Mouse (Mus musculus) neural tube, embryonic 15.5 days (tissue): ENCODE data around the gene Tomm40l. TPM values are rescaled to one million over a fixed set of nuclear protein-coding genes. Genes with fewer than 3 reads are reported as not detected.
A peak's percentile ranks its signal among the peaks of the same experiment; 100 is the strongest.

Source experiments
- ATAC-seq: fragments of 200-750 bp; cut with Nextera tagmentation; 2 replicates; pipeline ENCODE4 v1.8.0; 2017; ENCODE audit warnings: mild to moderate bottlenecking, moderate TSS enrichment, moderate library complexity; ENCODE audit not compliant: low FRiP score
- H3K27ac ChIP-seq: fragments of 300-500 bp; sonication (generic); replicated peaks from 2 replicates; pipeline ENCODE4 v1.5.1; 2015; ENCODE audit warnings: mild to moderate bottlenecking, inconsistent platforms
- H3K27me3 ChIP-seq: fragments of 300-500 bp; sonication (generic); replicated peaks from 2 replicates; pipeline ENCODE4 v1.6.1; 2015; ENCODE audit warnings: inconsistent platforms
- H3K36me3 ChIP-seq: fragments of 300-500 bp; sonication (generic); 2 replicates; pipeline ENCODE4 v1.6.1; 2015; ENCODE audit warnings: inconsistent platforms
- H3K4me1 ChIP-seq: fragments of 300-500 bp; sonication (generic); 2 replicates; pipeline ENCODE4 v1.6.1; 2015; ENCODE audit warnings: inconsistent platforms
- H3K4me2 ChIP-seq: fragments of 300-500 bp; sonication (generic); 2 replicates; pipeline ENCODE4 v1.6.1; 2015; ENCODE audit warnings: inconsistent platforms, mild to moderate bottlenecking, moderate library complexity
- H3K4me3 ChIP-seq: fragments of 300-500 bp; sonication (generic); replicated peaks from 2 replicates; pipeline ENCODE4 v1.5.1; 2015; ENCODE audit warnings: mild to moderate bottlenecking, inconsistent platforms
- H3K9ac ChIP-seq: fragments of 300-500 bp; sonication (generic); replicated peaks from 2 replicates; pipeline ENCODE4 v1.6.1; 2015; ENCODE audit warnings: mild to moderate bottlenecking, inconsistent platforms
- H3K9me3 ChIP-seq: fragments of 300-500 bp; sonication (generic); replicated peaks from 2 replicates; pipeline ENCODE4 v1.6.1; 2016; ENCODE audit warnings: inconsistent platforms
- WGBS: fragments of 180-500 bp; shearing (Covaris S2); methylation state at CpG from one replicate; pipeline ENCODE4 v1.1.7; 2015; ENCODE audit warnings: mixed read lengths; 5-methylcytosine and 5-hydroxymethylcytosine counted together
- polyA plus RNA-seq: library from polyadenylated mRNA; unstranded; fragments of >200 nt; fragmentation: Nextera tagmentation; extraction: Ambion mirVana; gene quantifications from 2 replicates; pipeline ENCODE4 v1.2.1, GENCODE M21; 2015

Tomm40l gene
- 51.0 and 60.0 TPM in 2 replicates for polyA plus RNA-seq

GRCm38 (mm10) chr1:171222238-171223155, at the start of gene Tomm40l:
Gene Tomm40l (minus strand): TSS chr1:171222514.
- H3K4me3 ChIP-seq, result peak within 1 kb of the TSS; percentile 74
- WGBS, result 4% methylated on average over 28 of the region's 28 CpGs
- peak; percentile 95 for ATAC-seq
- H3K36me3 ChIP-seq, result peaks cover 19% of the 10 kb centered on the region
- H3K4me2 ChIP-seq, result peak within 1 kb of the TSS; percentile 90
- H3K4me1 ChIP-seq, result peaks cover 18% of the 10 kb centered on the region
- no peaks in the 10 kb centered on the region for H3K9me3 ChIP-seq
- peak within 1 kb of the TSS; percentile 66 for H3K9ac ChIP-seq
- H3K27me3 ChIP-seq, result no peaks in the 10 kb centered on the region
- H3K27ac ChIP-seq, result peak within 1 kb of the TSS; percentile 81

- H3K27ac ChIP-seq, result no peak overlapping the region
- H3K4me3 ChIP-seq, result 0 out of 2 replicates have a peak overlapping the region, but pooled peaks have one; percentile 61
- H3K4me1 ChIP-seq, result peaks cover 26% of the 10 kb centered on the region
- no peak for ATAC-seq
- H3K36me3 ChIP-seq, result peaks cover 52% of the 10 kb centered on the region
- no peaks in the 10 kb centered on the region for H3K27me3 ChIP-seq
- H3K4me2 ChIP-seq, result peak overlapping the region; percentile 81; the same call in 1 of the 2 replicates
- H3K9me3 ChIP-seq, result no peaks in the 10 kb centered on the region
- WGBS, result 93% methylated on average over 3 of the region's 3 CpGs
- no peak overlapping the region for H3K9ac ChIP-seq
Observed at GRCm38 (mm10) chr1:171272086-171272485, 49.8 kb upstream of the Tomm40l start.

GRCm38 (mm10) chr1:171271622-171272021, 49.3 kb upstream of the Tomm40l start:
- 72% methylated on average over 10 of the region's 10 CpGs for WGBS
- H3K4me1 ChIP-seq, result peaks cover 26% of the 10 kb centered on the region
- no peaks in the 10 kb centered on the region for H3K9me3 ChIP-seq
- peaks cover 48% of the 10 kb centered on the region for H3K36me3 ChIP-seq
- no peaks in the 10 kb centered on the region for H3K27me3 ChIP-seq
- peak overlapping the region; percentile 81 for H3K4me2 ChIP-seq
- H3K4me3 ChIP-seq, result peak overlapping the region; percentile 61; the same call in 1 of the 2 replicates
- H3K27ac ChIP-seq, result no peak overlapping the region
- ATAC-seq, result no peak
- no peak overlapping the region for H3K9ac ChIP-seq

GRCm38 (mm10) chr1:171271196-171271595, 48.9 kb upstream of the Tomm40l start:
- Histone ChIP-seq H3K4me1 (peaks cover 26% of the 10 kb centered on the region), H3K9me3 (no peaks in the 10 kb centered on the region), H3K27ac (no peak overlapping the region), H3K27me3 (no peaks in the 10 kb centered on the region), H3K4me2 (peak overlapping the region; percentile 81), H3K4me3 (peak overlapping the region; percentile 61), H3K9ac (peak overlapping the region; percentile 72), H3K36me3 (peaks cover 43% of the 10 kb centered on the region)
- WGBS, result 61% methylated on average over 9 of the region's 9 CpGs
- ATAC-seq, result no peak

GRCm38 (mm10) chr1:171270573-171270900, 48.2 kb upstream of the Tomm40l start:
- Histone ChIP-seq H3K36me3 (peaks cover 37% of the 10 kb centered on the region), H3K9ac (peak overlapping the region; percentile 72), H3K4me1 (peaks cover 26% of the 10 kb centered on the region), H3K4me3 (peak overlapping the region; percentile 61), H3K27ac (peak overlapping the region; percentile 73; the same call in 1 of the 2 replicates), H3K27me3 (no peaks in the 10 kb centered on the region), H3K4me2 (peak overlapping the region; percentile 81), H3K9me3 (no peaks in the 10 kb centered on the region)
- whole genome bisulfite sequencing, result 1% methylated on average over 19 of the region's 19 CpGs
- ATAC-seq, result peak; percentile 72

GRCm38 (mm10) chr1:171269848-171270572, 47.7 kb upstream of the Tomm40l start, which contains the start of gene B4galt3:
Gene B4galt3 (plus strand): TSS chr1:171270328.
- ATAC-seq, result peak; percentile 95
- Histone ChIP-seq H3K9ac (peak within 1 kb of the TSS; percentile 72), H3K4me3 (peak within 1 kb of the TSS; percentile 61), H3K9me3 (no peaks in the 10 kb centered on the region), H3K27ac (peak within 1 kb of the TSS; percentile 73), H3K4me1 (peaks cover 26% of the 10 kb centered on the region), H3K36me3 (peaks cover 31% of the 10 kb centered on the region), H3K27me3 (no peaks in the 10 kb centered on the region), H3K4me2 (peak within 1 kb of the TSS; percentile 81)
- WGBS, result 3% methylated on average over 36 of the region's 36 CpGs

GRCm38 (mm10) chr1:171268341-171268740, 46.0 kb upstream of the Tomm40l start:
- Histone ChIP-seq H3K4me2 (no peak overlapping the region), H3K9ac (no peak overlapping the region), H3K9me3 (no peaks in the 10 kb centered on the region), H3K36me3 (peaks cover 15% of the 10 kb centered on the region), H3K4me3 (no peak overlapping the region), H3K4me1 (peaks cover 31% of the 10 kb centered on the region), H3K27me3 (no peaks in the 10 kb centered on the region), H3K27ac (no peak overlapping the region)
- ATAC-seq, result no peak
- 76% methylated on average over 1 of the region's 1 CpGs for WGBS

GRCm38 (mm10) chr1:171265971-171266744, 43.8 kb upstream of the Tomm40l start:
- H3K4me1 ChIP-seq, result peaks cover 30% of the 10 kb centered on the region
- no peaks in the 10 kb centered on the region for H3K27me3 ChIP-seq
- no peak for ATAC-seq
- H3K27ac ChIP-seq, result no peak overlapping the region
- no peaks in the 10 kb centered on the region for H3K9me3 ChIP-seq
- no peak overlapping the region for H3K4me3 ChIP-seq
- WGBS, result 79% methylated on average over 4 of the region's 4 CpGs
- H3K4me2 ChIP-seq, result no peak overlapping the region
- H3K9ac ChIP-seq, result no peak overlapping the region
- no peaks in the 10 kb centered on the region for H3K36me3 ChIP-seq

GRCm38 (mm10) chr1:171263666-171264461, 41.5 kb upstream of the Tomm40l start:
- WGBS, result 83% methylated on average over 3 of the region's 3 CpGs
- Histone ChIP-seq H3K4me2 (peak overlapping the region; percentile 61), H3K9ac (no peak overlapping the region), H3K9me3 (no peaks in the 10 kb centered on the region), H3K4me3 (no peak overlapping the region), H3K4me1 (peaks cover 17% of the 10 kb centered on the region), H3K27me3 (0 out of 2 replicates have a peak, but pooled peaks cover 2% of the 10 kb centered on the region), H3K36me3 (no peaks in the 10 kb centered on the region), H3K27ac (peak overlapping the region; percentile 85)
- no peak; the same call in 1 of the 2 replicates for ATAC-seq

- H3K4me2 ChIP-seq, result peak overlapping the region; percentile 61
- H3K4me1 ChIP-seq, result peaks cover 17% of the 10 kb centered on the region
- ATAC-seq, result peak; percentile 94
- 0% methylated on average over 2 of the region's 2 CpGs for WGBS
- no peaks in the 10 kb centered on the region for H3K36me3 ChIP-seq
- no peaks in the 10 kb centered on the region for H3K9me3 ChIP-seq
- peak overlapping the region; percentile 32 for H3K4me3 ChIP-seq
- no peak overlapping the region for H3K9ac ChIP-seq
- H3K27ac ChIP-seq, result peak overlapping the region; percentile 85
- 0 out of 2 replicates have a peak, but pooled peaks cover 2% of the 10 kb centered on the region for H3K27me3 ChIP-seq
Observed at GRCm38 (mm10) chr1:171263185-171263611, 40.9 kb upstream of the Tomm40l start.
